Mouse (Mus musculus) limb, embryonic 10.5 days (tissue): ENCODE measurements around the gene Irf2. TPM values are rescaled to one million over a fixed set of nuclear protein-coding genes. Genes with fewer than 3 reads are reported as not detected.

Experiments used
- DNase-seq: peaks from one replicate; pipeline ENCODE4 v3.0.0-alpha.2; 2017; ENCODE audit warnings: low spot score
- H3K27ac ChIP-seq: fragments of 300-500 bp; sonication (generic); 2 replicates; pipeline ENCODE4 v1.5.1; 2016; ENCODE audit warnings: mild to moderate bottlenecking
- H3K27me3 ChIP-seq: fragments of 300-500 bp; sonication (generic); 2 replicates; pipeline ENCODE4 v1.6.1; 2016; ENCODE audit warnings: low read depth, mild to moderate bottlenecking; ENCODE audit not compliant: poor library complexity, severe bottlenecking
- H3K36me3 ChIP-seq: fragments of 300-500 bp; sonication (generic); 2 replicates; pipeline ENCODE4 v1.6.1; 2016; ENCODE audit warnings: mild to moderate bottlenecking, moderate library complexity
- H3K4me1 ChIP-seq: fragments of 300-500 bp; sonication (generic); 2 replicates; pipeline ENCODE4 v1.6.1; 2016
- H3K4me3 ChIP-seq: fragments of 300-500 bp; sonication (generic); 2 replicates; pipeline ENCODE4 v1.5.1; 2016; ENCODE audit warnings: mild to moderate bottlenecking, moderate library complexity
- H3K9me3 ChIP-seq: fragments of 300-500 bp; sonication (generic); replicated peaks from 2 replicates; pipeline ENCODE4 v1.6.1; 2016; ENCODE audit warnings: mild to moderate bottlenecking
- WGBS: fragments of 180-500 bp; shearing (Covaris S2); methylation state at CpG from one replicate; pipeline ENCODE4 v1.1.7; 2016; 5-methylcytosine and 5-hydroxymethylcytosine counted together
- polyA plus RNA-seq: library from polyadenylated mRNA; unstranded; fragments of >200 nt; fragmentation: Nextera tagmentation; extraction: Ambion mirVana; gene quantifications from 2 replicates; pipeline ENCODE4 v1.2.1, GENCODE M21; 2016

The Irf2 gene
- polyA plus RNA-seq, 1 experiment from 2014 or later, result 8.1 TPM

GRCm38 (mm10) chr8:46865428-46865827 lies 125.9 kb downstream of the Irf2 start:
- Histone ChIP-seq H3K4me1 (no peaks in the 10 kb centered on the region), H3K27ac (no peak overlapping the region), H3K27me3 (no peaks in the 10 kb centered on the region), H3K4me3 (no peak overlapping the region), H3K9me3 (no peaks in the 10 kb centered on the region), H3K36me3 (no peaks in the 10 kb centered on the region)
- WGBS, result 71% methylated on average over 1 of the region's 1 CpGs
- DNase-seq, result no peak

- no peak for DNase-seq
- H3K9me3 ChIP-seq, result no peaks in the 10 kb centered on the region
- 82% methylated on average over 4 of the region's 4 CpGs for WGBS
Observed at GRCm38 (mm10) chr8:46867440-46867839, 127.9 kb downstream of the Irf2 start.

GRCm38 (mm10) chr8:46868346-46869065 lies 129.0 kb downstream of the Irf2 start:
- Histone ChIP-seq H3K27me3 (no peaks in the 10 kb centered on the region), H3K27ac (no peak overlapping the region), H3K36me3 (no peaks in the 10 kb centered on the region), H3K9me3 (no peaks in the 10 kb centered on the region), H3K4me1 (no peaks in the 10 kb centered on the region), H3K4me3 (no peak overlapping the region)
- no peak for DNase-seq
- WGBS, result 75% methylated on average over 8 of the region's 8 CpGs

More at GRCm38 (mm10) chr8:46867440-46867839, 127.9 kb downstream of the Irf2 start:
- H3K27me3 ChIP-seq, result no peaks in the 10 kb centered on the region
- H3K4me1 ChIP-seq, result no peaks in the 10 kb centered on the region
- no peak overlapping the region for H3K4me3 ChIP-seq
- H3K27ac ChIP-seq, result no peak overlapping the region
- H3K36me3 ChIP-seq, result no peaks in the 10 kb centered on the region

- H3K9me3 ChIP-seq, result no peaks in the 10 kb centered on the region
- WGBS, result 75% methylated on average over 6 of the region's 6 CpGs
- H3K27ac ChIP-seq, result no peak overlapping the region
- no peaks in the 10 kb centered on the region for H3K4me1 ChIP-seq
- no peaks in the 10 kb centered on the region for H3K36me3 ChIP-seq
- no peaks in the 10 kb centered on the region for H3K27me3 ChIP-seq
- DNase-seq, result no peak
- H3K4me3 ChIP-seq, result no peak overlapping the region
Observed at GRCm38 (mm10) chr8:46869521-46869925, 130.0 kb downstream of the Irf2 start.

GRCm38 (mm10) chr8:46871086-46871485 lies 131.6 kb downstream of the Irf2 start:
- H3K27me3 ChIP-seq, result no peaks in the 10 kb centered on the region
- H3K4me1 ChIP-seq, result no peaks in the 10 kb centered on the region
- H3K4me3 ChIP-seq, result no peak overlapping the region
- H3K36me3 ChIP-seq, result no peaks in the 10 kb centered on the region
- H3K27ac ChIP-seq, result no peak overlapping the region
- 93% methylated on average over 4 of the region's 4 CpGs for WGBS
- DNase-seq, result no peak
- H3K9me3 ChIP-seq, result no peaks in the 10 kb centered on the region

DNA sequence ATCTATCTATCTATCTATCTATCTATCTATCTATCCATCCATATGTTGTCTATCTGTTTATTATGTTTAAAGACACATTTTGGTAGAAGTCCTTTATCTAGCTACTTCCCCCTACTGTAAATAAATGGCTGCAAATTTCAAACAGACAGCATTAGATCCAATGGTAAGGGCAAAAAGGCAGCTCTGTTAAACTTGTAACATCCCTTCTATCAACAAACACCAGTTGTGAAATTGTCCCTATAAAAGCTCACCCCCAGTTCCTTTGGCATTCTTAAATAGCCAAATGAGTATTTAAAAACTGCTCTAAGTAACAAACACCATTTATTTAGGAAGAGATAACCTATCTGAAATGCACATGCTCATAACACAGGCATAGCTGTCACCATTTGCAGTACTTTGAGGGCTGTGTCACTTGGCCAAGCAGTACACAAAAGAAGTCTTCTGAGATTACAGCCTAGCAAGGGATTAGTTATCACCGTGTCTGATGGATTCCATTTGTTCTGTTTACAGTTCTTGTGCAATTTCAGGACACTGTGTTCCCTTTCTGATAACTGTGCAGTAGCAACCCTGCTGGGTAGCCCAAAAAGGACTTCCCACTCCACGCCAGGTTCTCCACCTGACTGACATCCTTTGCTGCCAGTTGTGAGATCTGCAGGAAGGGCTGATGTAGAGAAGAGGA lies 136.2 kb downstream of the Irf2 start:
- Histone ChIP-seq H3K9me3 (no peaks in the 10 kb centered on the region), H3K27ac (no peak overlapping the region), H3K36me3 (no peaks in the 10 kb centered on the region), H3K4me3 (no peak overlapping the region), H3K4me1 (no peaks in the 10 kb centered on the region), H3K27me3 (no peaks in the 10 kb centered on the region)
- no peak for DNase-seq
- 79% methylated on average over 2 of the region's 2 CpGs for WGBS

- H3K9me3 ChIP-seq, result no peaks in the 10 kb centered on the region
- H3K4me3 ChIP-seq, result no peak overlapping the region
- H3K27ac ChIP-seq, result no peak overlapping the region
- H3K36me3 ChIP-seq, result no peaks in the 10 kb centered on the region
- 88% methylated on average over 6 of the region's 6 CpGs for WGBS
- no peak for DNase-seq
- H3K27me3 ChIP-seq, result no peaks in the 10 kb centered on the region
- peaks cover 11% of the 10 kb centered on the region for H3K4me1 ChIP-seq
Observed at GRCm38 (mm10) chr8:46881348-46881747, 141.8 kb downstream of the Irf2 start.

- Histone ChIP-seq H3K4me3 (no peak overlapping the region), H3K27me3 (no peaks in the 10 kb centered on the region), H3K27ac (no peak overlapping the region), H3K9me3 (no peaks in the 10 kb centered on the region), H3K36me3 (no peaks in the 10 kb centered on the region), H3K4me1 (peaks cover 11% of the 10 kb centered on the region)
- no peak for DNase-seq
- WGBS, result 90% methylated on average over 8 of the region's 8 CpGs
Observed at GRCm38 (mm10) chr8:46881755-46882419, 142.4 kb downstream of the Irf2 start.

- Histone ChIP-seq H3K27ac (0 out of 2 replicates have a peak overlapping the region, but pooled peaks have one; percentile 34), H3K27me3 (no peaks in the 10 kb centered on the region), H3K4me3 (no peak overlapping the region), H3K4me1 (peaks cover 15% of the 10 kb centered on the region), H3K36me3 (no peaks in the 10 kb centered on the region), H3K9me3 (no peaks in the 10 kb centered on the region)
- no peak for DNase-seq
- WGBS, result 47% methylated on average over 5 of the region's 5 CpGs
Observed at GRCm38 (mm10) chr8:46882743-46883142, 143.2 kb downstream of the Irf2 start.

DNA sequence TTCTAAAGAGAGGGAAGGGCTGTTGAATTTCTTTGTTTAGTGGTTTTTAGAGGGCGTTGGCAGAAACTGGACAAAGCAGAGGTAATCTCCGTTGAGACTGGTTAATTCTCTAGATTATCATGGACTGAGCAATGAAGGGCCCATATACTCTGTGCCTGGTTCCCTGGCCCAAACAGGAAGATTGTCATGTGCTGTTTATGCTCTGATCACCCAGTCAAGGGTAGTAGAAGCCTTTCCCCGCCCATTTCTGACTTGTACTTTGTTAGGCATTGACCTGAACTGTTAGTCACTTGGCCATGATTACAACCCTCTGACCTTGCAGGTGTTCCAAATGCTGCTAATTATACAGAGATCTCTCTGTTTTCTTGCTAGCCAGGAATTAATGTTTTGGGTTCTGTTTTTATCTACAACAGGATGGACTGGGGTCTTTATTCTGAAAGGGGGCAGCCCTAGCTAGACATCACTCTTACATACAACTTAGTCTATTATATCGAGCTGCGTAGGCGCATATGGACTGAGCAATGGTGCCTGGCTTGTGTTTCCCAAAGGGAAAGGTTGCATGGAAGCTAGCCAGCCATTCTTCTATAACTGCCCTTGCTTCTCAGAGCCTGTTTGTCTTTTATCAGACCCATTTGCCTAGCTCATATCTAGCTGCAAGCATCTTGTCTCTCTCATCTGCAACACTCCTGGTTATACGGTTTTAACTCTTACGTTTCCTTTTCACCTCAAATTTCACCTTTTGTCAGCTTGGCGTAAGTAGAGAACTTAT lies 143.9 kb downstream of the Irf2 start:
- 90% methylated on average over 9 of the region's 9 CpGs for WGBS

DNA sequence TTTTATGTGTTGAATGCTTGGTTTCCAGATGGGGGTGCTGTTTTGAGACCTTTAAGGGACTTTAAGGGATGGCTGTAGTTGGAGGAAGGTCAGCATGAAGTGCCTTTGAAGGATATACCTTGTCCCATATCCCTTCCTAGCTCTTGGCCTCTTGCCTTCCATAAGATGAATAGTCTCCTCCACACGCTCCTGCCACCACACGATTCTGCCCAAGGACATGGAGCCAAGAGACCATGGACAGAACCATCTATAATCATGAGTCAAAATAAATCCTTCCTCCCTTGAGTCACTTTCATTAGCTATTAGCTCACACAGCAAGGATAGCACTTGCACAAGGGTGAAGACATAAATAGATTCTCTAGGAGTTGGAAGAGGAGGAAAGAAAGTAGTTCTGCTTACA lies 146.3 kb downstream of the Irf2 start:
- 94% methylated on average over 2 of the region's 2 CpGs for WGBS
- H3K4me3 ChIP-seq, result no peak overlapping the region
- DNase-seq, result no peak
- H3K27ac ChIP-seq, result no peak overlapping the region
- no peaks in the 10 kb centered on the region for H3K9me3 ChIP-seq
- H3K27me3 ChIP-seq, result no peaks in the 10 kb centered on the region
- no peaks in the 10 kb centered on the region for H3K36me3 ChIP-seq
- H3K4me1 ChIP-seq, result peaks cover 15% of the 10 kb centered on the region

More for the DNA sequence above, 143.9 kb downstream of the Irf2 start:
- Histone ChIP-seq H3K27ac (0 out of 2 replicates have a peak overlapping the region, but pooled peaks have one; percentile 34), H3K4me1 (peaks cover 15% of the 10 kb centered on the region), H3K4me3 (no peak overlapping the region), H3K9me3 (no peaks in the 10 kb centered on the region), H3K27me3 (no peaks in the 10 kb centered on the region), H3K36me3 (no peaks in the 10 kb centered on the region)
- no peak for DNase-seq

- Histone ChIP-seq H3K9me3 (no peaks in the 10 kb centered on the region), H3K4me1 (peaks cover 15% of the 10 kb centered on the region), H3K27me3 (no peaks in the 10 kb centered on the region), H3K36me3 (no peaks in the 10 kb centered on the region), H3K4me3 (no peak overlapping the region), H3K27ac (no peak overlapping the region)
- no peak for DNase-seq
- 97% methylated on average over 1 of the region's 1 CpGs for WGBS
Observed at GRCm38 (mm10) chr8:46886216-46886615, 146.7 kb downstream of the Irf2 start.
